Mouse (Mus musculus): ENCODE measurements around the gene Taf1b. TPM values are rescaled to one million over a fixed set of nuclear protein-coding genes. Genes with fewer than 3 reads are reported as not detected.

Taf1b gene
- total RNA-seq, 2 experiments from 2014 or later, result 17.2 to 17.8 TPM

DNA sequence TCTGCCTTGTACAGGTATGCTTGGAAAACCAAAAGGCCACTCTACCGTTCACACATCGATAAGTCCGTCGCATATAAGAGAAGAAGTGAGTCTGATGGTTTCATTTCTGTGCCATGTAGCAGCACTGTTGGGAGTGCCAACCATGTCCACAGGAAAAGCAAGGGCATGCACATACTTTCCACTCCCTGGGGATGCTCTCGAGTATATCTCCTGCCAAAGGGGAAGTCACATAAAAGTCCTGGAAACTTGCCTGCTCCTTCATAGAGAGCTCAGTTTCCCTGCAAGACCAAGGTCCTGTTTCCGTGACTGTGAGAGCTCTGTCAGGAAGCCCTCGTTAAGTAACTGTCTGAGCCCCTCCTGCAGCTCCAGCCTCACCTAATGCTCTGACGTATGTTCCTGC lies 57.8 kb downstream of the Taf1b start:
- DNase-seq, result no peak

DNA sequence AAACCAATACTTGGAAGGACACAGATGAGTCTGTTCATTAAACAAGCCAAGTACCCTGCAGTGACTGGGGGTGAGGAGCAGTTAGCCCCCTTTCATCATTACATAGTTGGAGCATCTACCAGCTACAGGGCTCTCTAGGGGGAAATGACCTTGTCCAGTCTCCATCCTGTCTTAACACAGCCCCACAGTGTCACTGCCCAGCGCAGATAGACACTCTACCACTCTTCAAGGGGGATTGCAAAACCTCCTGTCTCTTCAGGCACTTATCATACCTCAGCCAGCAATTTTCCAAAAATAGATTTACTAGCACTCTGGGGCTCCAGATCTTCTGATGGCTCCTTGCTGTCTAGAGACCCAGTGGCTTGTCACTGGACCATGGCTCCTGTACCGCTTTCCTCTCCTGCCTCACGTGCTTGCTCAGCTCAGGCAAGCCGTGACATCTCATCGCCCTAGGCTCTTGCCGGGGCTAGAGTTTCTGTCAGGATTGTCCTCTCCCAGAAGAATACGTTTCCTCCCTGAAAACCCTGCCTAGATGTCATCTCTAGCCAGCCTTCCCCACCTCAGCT lies 65.3 kb downstream of the Taf1b start:
- DNase-seq, result no peak

DNA sequence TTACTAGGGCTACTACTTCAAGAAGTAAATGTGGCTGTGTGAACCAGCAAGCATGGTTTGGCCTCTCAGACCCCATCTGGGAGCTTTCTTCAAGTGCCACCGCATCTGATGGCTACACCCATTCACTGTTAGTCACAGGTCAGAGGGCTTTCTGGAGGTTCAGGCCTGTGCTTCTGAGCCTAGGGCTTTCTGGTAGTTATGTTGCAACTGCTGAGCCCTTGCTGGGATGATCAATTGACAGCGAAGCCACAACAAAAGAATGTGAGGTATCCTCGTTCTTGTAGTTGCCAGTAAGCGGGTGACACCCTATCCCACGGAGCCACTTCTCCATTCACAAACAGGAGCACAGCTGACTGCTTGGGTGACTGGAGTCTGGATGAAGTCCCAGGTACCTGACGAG lies 67.2 kb downstream of the Taf1b start:
- no peak for DNase-seq

DNA sequence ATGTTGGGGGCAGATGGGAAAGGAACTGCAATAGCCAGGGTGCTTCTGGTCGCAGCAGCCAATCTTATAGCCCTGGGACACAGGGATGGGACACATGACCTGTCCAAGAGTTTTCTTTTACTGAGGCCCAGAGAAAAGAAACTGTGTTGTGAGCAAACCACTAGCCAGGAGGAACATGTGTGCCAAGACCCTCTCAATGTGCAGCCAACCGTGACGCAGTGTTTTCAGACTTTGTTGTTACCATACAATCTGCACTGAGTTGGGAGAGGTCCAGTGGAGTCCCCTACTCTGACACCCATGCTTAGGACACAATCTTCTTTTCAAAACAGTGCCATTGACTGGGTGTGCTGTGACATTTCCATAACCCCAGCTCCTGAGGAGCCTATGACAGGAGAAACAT lies 69.4 kb downstream of the Taf1b start:
- no peak for DNase-seq

DNA sequence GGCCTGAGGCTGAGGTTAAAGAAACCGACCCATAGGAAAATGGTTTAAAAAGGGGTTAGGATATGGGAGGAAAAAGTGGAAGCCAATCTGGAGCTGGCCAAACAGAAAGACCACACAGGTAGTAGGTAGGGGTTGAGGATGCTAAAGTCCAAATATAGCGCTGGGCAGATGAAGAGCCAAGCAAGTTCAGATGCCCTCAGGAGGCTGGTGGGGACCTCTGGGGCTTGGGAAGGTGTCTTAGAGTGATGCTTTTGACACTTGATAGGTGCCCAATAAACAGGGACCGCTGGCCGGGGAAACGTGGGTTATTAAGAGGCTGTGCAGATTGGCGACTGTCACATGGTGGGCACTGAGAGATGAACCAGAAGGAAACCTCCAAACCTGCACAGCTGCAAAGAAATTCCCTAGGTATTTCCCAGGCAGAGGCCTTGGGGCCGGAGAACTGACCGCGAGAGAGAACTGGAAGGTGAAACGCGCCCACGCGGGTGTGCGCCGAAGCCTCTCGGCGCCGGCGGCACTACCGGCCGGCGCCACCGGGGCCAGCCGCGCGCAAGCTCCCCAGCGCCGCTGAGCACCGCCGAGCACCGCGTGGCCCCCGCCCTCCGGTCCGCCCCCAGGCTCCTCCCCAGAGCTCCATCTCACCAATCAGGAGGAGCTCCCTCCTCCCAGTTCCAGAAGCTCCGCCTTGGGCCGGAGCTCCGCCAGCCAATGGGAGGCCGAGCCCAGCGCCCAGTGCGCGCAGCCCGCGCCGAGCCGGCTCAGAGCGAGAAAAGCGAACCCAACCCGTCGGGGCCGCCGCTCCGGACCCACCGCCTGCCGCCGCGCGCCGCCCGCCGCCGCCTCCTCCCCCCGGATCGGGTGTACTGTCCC lies 73.6 kb downstream of the Taf1b start, which contains the start of gene Grhl1:
TSS of gene Grhl1 (plus strand) at position 761 of the 870 bp plus-strand sequence.
- peak; percentile 95 for DNase-seq

DNA sequence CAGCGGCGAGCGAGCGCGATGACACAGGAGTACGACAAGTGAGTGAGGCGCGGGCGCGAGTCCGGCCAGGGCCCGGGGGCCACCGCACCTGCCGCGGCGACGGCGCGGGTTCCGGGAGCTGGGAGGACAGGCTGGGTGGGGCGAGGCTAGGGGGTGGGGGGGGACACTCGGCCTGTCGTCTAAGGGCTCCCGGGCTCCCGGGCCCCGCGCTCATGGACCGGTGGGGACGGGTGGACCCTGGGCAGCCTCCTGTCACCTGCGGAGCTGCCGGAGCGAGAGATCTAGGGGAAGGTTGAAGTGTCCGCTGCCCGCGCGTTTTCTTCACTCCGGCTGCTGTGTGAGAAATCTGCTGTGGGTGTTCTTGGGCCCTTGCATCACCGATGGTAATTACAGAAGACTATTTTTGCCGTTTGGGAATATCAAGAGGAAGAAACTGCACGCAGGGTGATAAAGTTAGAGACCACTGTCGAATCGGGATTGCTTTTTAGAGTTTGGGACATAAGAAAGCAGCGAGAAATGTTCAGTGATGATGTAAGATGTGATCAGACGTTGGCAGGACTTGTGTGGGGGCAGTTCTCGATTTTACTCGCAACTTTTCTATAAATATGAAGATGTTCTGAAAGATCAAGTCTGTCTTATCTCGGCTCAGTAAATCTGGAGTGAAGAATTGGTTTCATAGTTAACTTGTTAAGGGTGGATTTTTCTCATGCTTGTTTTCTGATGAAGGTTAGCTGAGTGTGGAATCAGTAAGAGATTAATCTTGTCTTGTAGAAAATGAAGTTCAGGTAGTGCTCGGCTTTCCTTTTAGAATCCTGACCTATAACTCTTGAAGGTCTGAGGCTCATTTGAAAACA lies 74.5 kb downstream of the Taf1b start:
- no peak for DNase-seq

DNA sequence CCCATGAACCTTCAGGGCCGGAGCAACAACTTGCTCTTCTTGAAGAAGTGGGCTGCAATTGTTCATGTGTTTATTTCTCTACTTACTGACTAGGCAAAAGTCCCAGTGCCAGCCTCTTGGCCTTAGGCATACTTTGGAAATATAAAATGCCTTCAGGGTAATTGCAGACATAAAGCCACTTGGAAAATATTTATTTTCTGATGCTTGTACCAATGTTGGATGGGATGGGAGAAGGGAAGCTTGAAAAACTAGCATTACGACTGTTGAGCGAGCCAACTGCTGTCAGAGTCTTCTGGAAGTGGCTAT lies 75.1 kb downstream of the Taf1b start:
- DNase-seq, result no peak

DNA sequence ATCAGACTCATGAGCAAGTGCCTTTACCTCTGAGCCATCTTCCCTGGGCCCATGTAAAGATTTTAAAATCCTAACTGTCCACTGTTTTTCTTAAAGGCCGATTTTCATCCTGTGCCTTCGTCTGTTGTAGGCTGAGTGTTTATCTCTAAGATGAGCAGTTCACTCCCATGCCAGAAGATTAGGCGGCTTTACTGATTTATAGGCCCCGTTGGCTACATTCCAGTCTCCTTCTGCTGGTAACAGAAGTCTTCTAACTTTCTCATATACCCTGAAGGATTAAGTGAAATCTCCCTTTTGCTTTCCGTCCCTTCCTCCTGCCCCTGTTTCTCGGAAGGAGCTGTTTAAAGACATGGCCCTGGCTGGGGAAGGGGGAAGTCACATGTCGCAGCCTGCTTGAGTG lies 76.7 kb downstream of the Taf1b start:
- no peak for DNase-seq

DNA sequence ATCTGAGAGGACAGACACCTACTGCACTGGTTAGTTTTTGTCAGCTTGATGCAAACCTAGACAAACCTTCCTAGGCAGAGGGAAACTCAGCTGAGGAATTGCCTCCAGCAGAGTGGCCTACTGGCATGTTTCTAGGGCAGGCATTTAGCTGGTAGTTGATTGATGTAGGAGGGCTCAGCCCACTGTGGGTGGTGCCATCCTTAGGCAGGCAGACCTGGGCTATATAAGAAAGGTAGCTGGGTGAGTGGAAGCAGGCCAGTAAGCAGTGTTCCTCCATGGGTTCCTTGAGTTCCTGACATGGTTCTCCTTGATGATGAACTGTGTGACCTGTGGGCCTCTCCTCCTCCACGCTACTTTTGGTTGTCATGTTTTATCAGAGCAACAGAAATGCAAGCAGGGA lies 82.3 kb downstream of the Taf1b start:
- DNase-seq, result no peak

DNA sequence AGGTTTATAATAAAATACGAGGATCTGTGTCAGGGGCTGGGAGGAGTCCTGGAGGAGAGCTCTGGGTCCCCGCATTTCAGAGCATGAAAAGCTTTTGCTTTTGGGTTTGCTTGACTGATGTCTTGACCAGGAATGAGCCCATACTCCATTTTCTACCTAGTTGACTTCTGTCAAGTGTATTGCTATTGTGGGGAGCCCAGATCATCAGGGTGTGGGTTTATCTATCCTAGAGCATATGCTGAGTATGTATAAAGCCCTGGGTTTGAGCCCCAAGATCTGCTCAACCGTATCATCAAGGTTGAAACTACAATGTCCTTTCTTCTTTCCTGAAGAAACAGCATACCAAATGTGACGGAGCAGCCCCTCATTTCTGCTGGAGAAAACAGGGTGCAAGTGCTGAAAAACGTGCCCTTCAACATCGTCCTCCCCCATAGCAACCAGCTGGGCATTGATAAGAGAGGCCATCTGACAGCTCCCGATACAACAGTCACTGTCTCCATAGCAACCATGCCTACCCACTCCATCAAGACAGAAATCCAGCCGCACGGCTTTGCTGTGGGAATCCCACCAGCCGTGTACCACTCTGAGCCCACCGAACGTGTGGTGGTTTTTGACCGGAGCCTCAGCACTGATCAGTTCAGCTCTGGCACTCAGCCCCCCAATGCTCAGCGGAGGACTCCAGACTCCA lies 83.0 kb downstream of the Taf1b start:
- DNase-seq, result no peak

DNA sequence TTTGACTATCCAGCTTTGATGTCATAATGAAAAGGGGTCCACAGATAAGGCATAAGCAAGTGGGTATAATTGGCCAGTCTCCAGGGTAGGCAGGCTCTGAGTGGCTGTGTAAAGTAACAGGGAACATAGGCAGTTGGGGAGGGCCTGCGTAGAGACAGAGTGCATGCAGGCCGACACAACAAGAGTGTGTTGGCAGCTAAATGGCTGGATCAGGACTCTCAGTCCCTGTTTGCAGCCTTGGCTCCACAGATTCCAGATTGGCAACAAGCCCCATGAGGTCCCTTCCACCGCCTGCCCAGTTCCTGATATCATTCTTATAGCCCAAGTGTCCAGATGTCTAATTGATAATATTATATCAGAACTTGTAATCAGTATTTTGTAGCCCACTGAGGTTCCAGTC lies 85.5 kb downstream of the Taf1b start:
- no peak for DNase-seq

DNA sequence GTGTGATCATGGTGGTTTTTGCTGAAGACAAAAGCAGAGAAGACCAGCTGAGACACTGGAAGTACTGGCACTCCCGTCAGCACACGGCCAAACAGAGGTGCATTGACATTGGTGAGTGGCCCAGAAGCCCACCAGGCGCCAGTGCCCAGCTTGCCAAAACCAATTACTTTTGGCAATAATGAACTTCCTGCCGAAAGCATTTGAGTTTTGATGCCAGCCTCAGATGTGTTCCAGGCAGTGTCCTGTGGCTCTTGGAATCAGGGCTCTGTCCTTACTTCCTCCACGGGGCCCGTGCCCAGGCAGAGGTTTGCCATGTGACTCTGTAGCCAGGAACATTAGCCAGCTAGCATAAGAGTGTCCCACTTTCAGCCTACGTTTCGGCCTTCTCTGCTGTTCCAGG lies 86.7 kb downstream of the Taf1b start:
- no peak for DNase-seq

DNA sequence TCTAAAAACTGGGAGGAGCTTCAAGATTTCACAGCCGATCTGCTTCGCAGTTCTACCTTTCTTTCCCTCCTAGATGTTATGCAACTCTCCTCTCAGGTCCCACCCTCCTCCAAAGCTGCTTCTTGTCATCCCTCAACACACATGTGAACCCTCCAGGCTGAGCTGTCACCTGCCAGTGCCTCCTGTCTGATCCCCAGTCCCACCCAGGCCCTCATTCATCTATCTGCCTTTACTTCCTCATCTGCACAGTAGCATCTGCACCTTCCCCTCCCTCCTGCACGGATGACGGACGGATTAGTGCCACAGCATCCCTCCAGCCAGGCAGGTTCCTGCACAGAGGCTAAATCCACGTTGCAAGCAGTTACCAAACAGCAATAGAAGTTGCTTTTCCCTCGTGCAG lies 88.0 kb downstream of the Taf1b start:
- DNase-seq, result no peak

DNA sequence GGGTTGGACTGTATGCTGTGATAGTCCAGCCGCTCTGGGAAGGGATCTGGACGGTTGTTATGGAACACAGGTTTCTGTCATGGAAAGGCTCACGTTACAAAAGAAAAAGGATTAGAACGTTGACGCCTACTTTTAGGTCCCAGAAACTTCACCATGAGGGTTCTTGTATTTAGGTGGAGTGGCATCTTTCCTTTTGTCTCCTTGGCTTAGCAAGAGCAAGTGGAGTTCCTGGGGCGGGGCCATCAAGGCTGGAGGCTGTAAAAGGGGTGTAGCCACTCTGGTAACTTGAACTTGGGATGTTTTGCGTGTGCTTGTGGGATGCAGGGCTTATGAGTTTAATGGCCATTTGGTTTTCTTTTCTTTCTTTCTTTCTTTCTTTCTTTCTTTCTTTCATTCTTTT lies 92.2 kb downstream of the Taf1b start:
- DNase-seq, result no peak

DNA sequence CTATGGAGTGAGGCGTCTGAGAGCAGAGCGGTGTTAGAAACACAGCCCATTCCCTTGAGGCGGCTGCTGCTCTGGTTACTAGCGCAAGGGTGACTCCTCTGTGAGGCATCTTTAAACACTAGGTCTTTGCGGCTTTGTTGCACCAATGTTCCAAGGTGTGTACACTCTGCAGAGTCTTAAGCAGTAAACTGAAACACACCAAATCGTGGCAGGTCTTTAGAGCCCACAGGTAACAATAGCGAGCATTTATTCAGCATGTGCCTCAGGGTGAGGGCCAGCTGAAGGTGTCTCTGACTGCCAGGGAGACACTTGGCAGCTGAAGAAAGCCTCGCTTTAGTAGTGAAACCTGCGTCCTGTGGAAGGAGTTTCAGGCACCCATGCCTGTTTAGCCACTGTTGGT lies 93.9 kb downstream of the Taf1b start:
- no peak for DNase-seq

DNA sequence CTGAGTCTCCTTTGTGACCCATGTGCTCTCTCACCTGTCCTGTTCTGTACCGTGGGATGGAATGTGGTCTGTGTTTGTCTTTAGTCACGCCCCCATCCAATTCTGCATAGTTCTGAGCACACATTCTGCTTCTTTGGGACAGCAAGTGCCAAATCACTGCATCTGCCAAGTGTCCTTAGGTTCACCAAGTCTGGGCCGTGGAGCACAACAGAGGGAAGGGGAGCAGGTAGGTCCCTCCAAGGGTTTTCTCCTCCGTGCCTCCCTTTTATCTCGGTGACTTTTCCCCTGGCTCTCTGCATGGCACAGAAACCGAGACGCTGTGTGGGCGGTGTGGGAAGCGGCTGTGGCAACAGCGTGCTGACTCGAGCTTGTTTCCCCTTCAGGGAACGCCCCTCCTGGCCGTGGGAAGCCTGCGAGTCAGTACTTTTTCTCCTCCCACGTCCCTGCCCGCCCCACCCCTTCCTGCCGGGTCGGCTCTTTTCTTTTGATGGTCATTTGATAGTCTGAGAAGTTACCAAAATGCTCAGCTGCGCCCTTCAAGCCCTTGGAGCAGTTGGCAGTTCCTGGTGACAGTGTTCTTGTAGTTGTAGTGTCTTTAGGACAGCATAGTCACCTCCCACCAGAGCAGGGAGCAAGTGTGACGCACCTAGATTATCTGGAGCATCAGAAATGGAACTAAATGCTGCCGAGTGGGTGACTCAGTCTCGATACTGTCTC lies 95.0 kb downstream of the Taf1b start:
- peak; percentile 54 for DNase-seq

DNA sequence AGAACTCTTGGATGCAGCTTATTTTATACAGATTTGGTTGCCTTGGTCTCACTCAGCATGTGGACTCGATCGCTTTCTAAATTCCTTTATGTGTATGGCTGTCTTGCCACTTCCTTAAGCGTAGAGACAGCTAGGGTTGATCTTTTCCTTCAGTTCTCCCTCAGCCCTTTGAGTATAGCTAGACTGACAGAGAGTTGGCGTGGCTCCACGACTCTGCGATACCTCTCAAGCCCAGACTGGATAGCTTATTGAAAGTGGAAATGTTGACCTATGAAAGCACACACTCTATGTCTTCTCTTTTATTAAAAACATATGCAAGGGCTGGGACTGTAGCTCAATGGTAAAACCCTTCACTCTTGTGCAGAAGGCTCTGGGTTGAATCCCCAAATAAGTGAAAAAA lies 99.2 kb downstream of the Taf1b start:
- DNase-seq, result no peak

DNA sequence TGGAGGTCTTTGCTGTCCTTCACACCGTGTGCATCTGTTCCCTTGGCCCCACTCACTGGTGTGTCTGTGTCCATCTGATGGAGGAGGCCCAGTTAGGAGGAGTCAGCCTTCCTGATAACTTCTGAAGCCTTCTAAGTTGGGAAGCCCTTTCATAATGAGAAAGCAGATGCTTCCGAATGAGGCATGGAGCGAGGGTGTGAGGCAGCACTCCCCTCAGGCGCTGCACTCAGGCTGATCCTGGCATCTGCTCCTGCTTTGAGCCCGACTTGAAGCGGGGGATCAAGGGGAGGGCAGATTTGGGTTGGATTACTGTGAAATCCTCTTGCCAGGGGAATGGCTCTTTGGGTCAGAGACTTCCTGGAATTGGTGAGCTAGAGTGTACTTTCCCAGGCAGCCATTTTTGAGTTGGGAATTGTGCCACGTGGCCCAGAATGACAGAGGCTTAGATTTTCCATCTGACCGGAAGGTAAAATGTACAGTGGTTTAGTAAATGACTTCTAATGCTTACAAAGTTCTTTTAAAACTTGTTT lies 101.3 kb downstream of the Taf1b start:
- no peak for DNase-seq

DNA sequence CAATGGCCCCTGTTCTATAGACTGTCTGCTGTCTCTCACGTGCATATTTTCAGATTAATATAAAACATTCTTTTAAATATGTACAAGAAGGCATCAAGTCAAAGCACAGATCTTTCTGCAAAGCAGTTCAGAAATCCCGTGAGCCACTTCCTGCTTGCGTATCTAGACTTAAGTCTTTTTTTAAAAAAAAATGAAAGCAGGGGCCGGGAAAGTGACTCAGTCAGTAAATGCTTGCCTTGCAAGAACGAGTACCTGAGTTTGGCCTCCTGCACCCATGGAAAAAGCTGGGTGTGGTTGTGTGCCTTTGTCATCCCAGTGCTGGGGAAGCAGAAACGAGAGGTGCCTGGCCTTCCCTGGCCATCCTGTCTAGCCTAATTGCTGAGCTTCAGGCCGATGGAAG lies 101.9 kb downstream of the Taf1b start:
- DNase-seq, result no peak

DNA sequence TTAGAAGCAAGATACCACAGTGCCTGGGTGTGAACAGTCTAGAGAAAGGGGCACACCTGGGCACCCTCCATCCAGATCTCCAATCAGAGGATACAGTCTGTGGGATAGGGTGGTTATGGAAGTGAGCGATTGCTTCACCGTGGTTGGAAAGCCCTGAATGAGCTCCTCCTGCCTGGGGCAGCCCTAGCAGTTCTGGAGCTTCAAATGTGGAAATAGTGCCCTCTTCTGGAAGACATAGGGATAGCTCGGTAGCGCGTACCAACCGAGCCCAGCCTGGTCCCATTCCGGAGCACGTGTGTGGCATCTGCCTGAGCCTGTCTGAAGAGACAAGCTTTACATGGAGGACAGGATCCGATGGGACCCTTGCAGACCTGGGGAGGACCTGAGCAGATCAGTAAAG lies 102.6 kb downstream of the Taf1b start:
- DNase-seq, result peak; percentile 84

DNA sequence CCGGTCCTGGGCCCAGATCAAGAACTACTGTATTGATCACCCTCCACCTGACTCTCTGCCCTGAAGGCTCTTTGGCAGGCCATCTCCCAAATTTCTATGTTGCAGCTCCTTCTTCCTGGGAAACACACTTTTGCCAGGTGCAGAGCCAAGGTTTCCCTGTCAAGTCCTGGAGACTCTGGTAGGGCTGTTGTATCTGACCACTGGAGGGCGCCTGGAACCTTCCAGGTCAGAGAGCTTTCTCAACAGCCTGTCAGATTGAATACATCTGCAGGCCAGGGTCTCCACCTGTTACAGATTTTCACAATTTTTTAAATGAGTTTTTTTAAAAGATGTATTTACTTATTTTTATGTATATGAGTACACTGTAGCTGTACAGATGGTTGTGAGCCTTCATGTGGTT lies 105.1 kb downstream of the Taf1b start:
- peak; percentile 86 for DNase-seq

DNA sequence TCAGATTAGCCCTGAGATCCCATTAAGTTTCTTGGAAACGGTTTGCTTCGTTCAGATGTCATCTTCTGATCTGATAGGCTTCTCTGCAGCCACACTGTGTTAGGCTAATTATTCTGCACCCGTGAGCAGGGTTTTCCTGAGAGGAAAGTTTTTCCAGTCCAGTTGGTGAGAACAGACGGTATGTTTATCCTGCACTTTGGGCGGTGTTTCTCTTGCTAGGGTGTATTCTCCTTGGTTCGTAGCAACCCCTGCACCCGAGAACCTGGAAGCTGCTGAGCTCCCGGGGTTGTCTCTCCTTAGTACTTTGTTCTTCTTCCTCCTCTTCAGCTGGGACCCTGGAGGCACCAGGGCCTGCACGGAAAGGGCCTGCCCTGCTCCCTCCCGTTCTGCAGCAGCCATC lies 108.0 kb downstream of the Taf1b start:
- no peak for DNase-seq

Measured in heart, postnatal 4 days (tissue).